Mouse (Mus musculus) liver, embryonic 14.5 days (tissue): ENCODE results near the gene Wfikkn2. TPM values are rescaled to one million over a fixed set of nuclear protein-coding genes. Genes with fewer than 3 reads are reported as not detected.

Experiments
- ATAC-seq: fragments of 200-750 bp; cut with Nextera tagmentation; 2 replicates; pipeline ENCODE4 v1.8.0; 2017; ENCODE audit warnings: moderate number of reproducible peaks, mild to moderate bottlenecking, moderate library complexity; ENCODE audit not compliant: insufficient read depth
- DNase-seq, 3 experiments: peaks; one replicate each; pipeline ENCODE4 v3.0.0-alpha.2; 2012 to 2013; ENCODE audit warnings: low read depth in 3 of 3, low spot score in 3 of 3
- H3K27ac ChIP-seq: fragments of 300-500 bp; sonication (generic); 2 replicates; pipeline ENCODE4 v1.5.1; 2014; ENCODE audit warnings: moderate library complexity, mild to moderate bottlenecking, control low read depth, inconsistent platforms
- H3K27me3 ChIP-seq: fragments of 300-500 bp; sonication (generic); 2 replicates; pipeline ENCODE4 v1.6.1; 2014; ENCODE audit warnings: mild to moderate bottlenecking, low read length, moderate library complexity; ENCODE audit not compliant: control insufficient read depth, insufficient read depth
- H3K36me3 ChIP-seq: fragments of 300-500 bp; sonication (generic); replicated peaks from 2 replicates; pipeline ENCODE4 v1.6.1; 2014; ENCODE audit warnings: low read depth; ENCODE audit not compliant: control insufficient read depth, insufficient read depth
- H3K4me1 ChIP-seq, 2 experiments: fragments of 200-500 bp in 1 of 2; fragments of 300-500 bp in 1 of 2; sonication (generic) in 1 of 2; replicated peaks; 2 replicates each; pipeline ENCODE4 v1.6.1; 2012 to 2014; ENCODE audit warnings: antibody characterized with exemption in 1 of 2, inconsistent platforms in 1 of 2, low read length in 1 of 2; ENCODE audit not compliant: control insufficient read depth in 2 of 2, insufficient read depth in 2 of 2
- H3K4me2 ChIP-seq: fragments of 300-500 bp; sonication (generic); 2 replicates; pipeline ENCODE4 v1.6.1; 2014; ENCODE audit warnings: low read depth, mild to moderate bottlenecking, control low read depth, moderate library complexity
- H3K4me3 ChIP-seq, 2 experiments: fragments of 200-500 bp in 1 of 2; fragments of 300-500 bp in 1 of 2; sonication (generic) in 1 of 2; 2 replicates each; pipeline ENCODE4 v1.5.1; 2012 to 2014; ENCODE audit warnings: low read depth in 2 of 2, low read length in 2 of 2, mild to moderate bottlenecking in 2 of 2, control low read depth in 1 of 2, inconsistent platforms in 1 of 2, moderate library complexity in 1 of 2; ENCODE audit not compliant: insufficient read depth in 1 of 2
- H3K9ac ChIP-seq: fragments of 300-500 bp; sonication (generic); replicated peaks from 2 replicates; pipeline ENCODE4 v1.6.1; 2014; ENCODE audit warnings: mild to moderate bottlenecking, control low read depth, moderate library complexity
- H3K9me3 ChIP-seq: fragments of 300-500 bp; sonication (generic); 2 replicates; pipeline ENCODE4 v1.6.1; 2016; ENCODE audit warnings: low read length, mixed read lengths; ENCODE audit not compliant: control insufficient read depth
- CTCF ChIP-seq: IDR thresholded peaks from 2 replicates; pipeline ENCODE4 v1.5.1; 2016; ENCODE audit warnings: antibody characterized with exemption, low read depth, control low read depth
- EP300 ChIP-seq: IDR thresholded peaks from 2 replicates; pipeline ENCODE4 v1.6.1; 2016; ENCODE audit warnings: antibody characterized with exemption, low read depth
- WGBS: fragments of 180-500 bp; shearing (Covaris S2); extraction: QIAGEN DNeasy Blood & Tissue Kit; methylation state at CpG from one replicate; pipeline ENCODE4 v1.1.7; 2014; ENCODE audit not compliant: insufficient replicate concordance; 5-methylcytosine and 5-hydroxymethylcytosine counted together
- polyA plus RNA-seq, 2 experiments: library from polyadenylated mRNA; depleted of rRNA in 1 of 2; stranded (reverse) in 1 of 2; unstranded in 1 of 2; fragments of >200 nt; fragmentation: Nextera tagmentation in 1 of 2; extraction: Ambion mirVana in 1 of 2; gene quantifications; 2 replicates each; pipeline versions ENCODE4 v1.2.1 to v1.2.3; 2012 to 2014

The Wfikkn2 gene
- polyA plus RNA-seq, 2 experiments, result 0.12 to 0.17 TPM

DNA sequence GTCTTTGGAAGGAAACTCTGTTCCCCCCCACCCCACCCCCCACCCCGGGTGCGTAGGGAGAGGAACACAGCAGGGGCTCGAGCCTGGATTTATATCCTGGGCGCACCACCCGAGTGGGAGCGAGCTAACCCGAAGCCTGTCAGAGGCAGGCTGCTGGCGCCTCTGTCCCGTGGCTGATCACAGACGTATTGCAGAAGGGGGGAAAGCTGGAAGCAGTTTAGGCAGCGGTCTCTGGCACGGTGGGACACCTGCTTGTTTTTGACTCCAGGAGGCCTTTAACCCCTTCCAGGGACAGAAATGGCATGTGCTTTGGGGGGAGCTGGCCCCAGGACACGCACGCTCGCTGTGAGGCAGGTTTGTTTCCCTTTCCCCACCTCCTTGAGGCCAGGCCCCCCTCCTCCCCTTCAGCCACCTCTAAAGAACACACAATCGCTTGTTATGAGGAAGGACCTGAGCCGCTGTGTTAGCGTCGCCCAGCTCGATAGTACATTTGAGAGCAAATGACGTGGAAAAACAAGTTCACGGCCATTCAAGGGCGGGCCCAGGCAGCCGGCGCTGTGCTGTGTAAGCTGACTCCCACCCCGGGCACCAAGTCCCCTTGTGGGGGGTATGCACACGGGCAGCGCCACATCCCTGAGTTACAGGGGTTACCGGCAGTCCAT is 2.9 kb downstream of the Wfikkn2 start:
- peaks cover 3% of the 10 kb centered on the region for H3K27me3 ChIP-seq
- peak overlapping the region in 1 of 2 experiments; percentile 2; a peak in 1 of 4 replicates for H3K4me3 ChIP-seq
- TF ChIP-seq CTCF (no peak), EP300 (no peak)
- no peaks in the 10 kb centered on the region for H3K9me3 ChIP-seq
- no peak overlapping the region for H3K9ac ChIP-seq
- no peaks in the 10 kb centered on the region; a peak in 1 of 4 replicates for H3K4me1 ChIP-seq
- no peaks in the 10 kb centered on the region for H3K36me3 ChIP-seq
- DNase-seq (no peak), ATAC-seq (peak; percentile 36; the same call in 1 of the 2 replicates)
- peak overlapping the region; percentile 46 for H3K4me2 ChIP-seq
- no peak overlapping the region for H3K27ac ChIP-seq
- 13% methylated on average over 29 of the region's 29 CpGs for whole genome bisulfite sequencing

- no peak for TF ChIP-seq CTCF
- no peak for TF ChIP-seq EP300
- no peak overlapping the region for H3K9ac ChIP-seq
- ATAC-seq, result no peak
- H3K27me3 ChIP-seq, result peaks cover 3% of the 10 kb centered on the region
- no peak overlapping the region for H3K4me3 ChIP-seq
- H3K36me3 ChIP-seq, result no peaks in the 10 kb centered on the region
- H3K27ac ChIP-seq, result no peak overlapping the region
- no peak overlapping the region for H3K4me2 ChIP-seq
- no peaks in the 10 kb centered on the region for H3K9me3 ChIP-seq
- H3K4me1 ChIP-seq, result peaks cover 4 to 6% of the 10 kb centered on the region in 2 experiments
- DNase-seq, result no peak
- WGBS, result 43% methylated on average over 9 of the region's 9 CpGs
Measured at GRCm38 (mm10) chr11:94239706-94240105, 6.1 kb downstream of the Wfikkn2 start.

- Histone ChIP-seq H3K27ac (no peak overlapping the region), H3K9me3 (no peaks in the 10 kb centered on the region), H3K9ac (no peak overlapping the region), H3K4me3 (no peak overlapping the region), H3K36me3 (no peaks in the 10 kb centered on the region), H3K27me3 (peaks cover 3% of the 10 kb centered on the region), H3K4me1 (peaks cover 4 to 15% of the 10 kb centered on the region in 2 experiments), H3K4me2 (no peak overlapping the region)
- ATAC-seq (no peak), DNase-seq (no peak)
- TF ChIP-seq EP300 (no peak), CTCF (no peak)
- WGBS, result 74% methylated on average over 8 of the region's 8 CpGs
Measured at GRCm38 (mm10) chr11:94238786-94239185, 7.0 kb downstream of the Wfikkn2 start.

- no peaks in the 10 kb centered on the region for H3K9me3 ChIP-seq
- peak overlapping the region; percentile 19; the same call in 1 of the 2 replicates for H3K4me2 ChIP-seq
- no peak overlapping the region for H3K9ac ChIP-seq
- TF ChIP-seq EP300 (peak; percentile 20; the same call in 1 of the 2 replicates), CTCF (peak; percentile 98)
- 35% methylated on average over 3 of the region's 3 CpGs for WGBS
- H3K36me3 ChIP-seq, result no peaks in the 10 kb centered on the region
- no peak overlapping the region for H3K4me3 ChIP-seq
- no peak overlapping the region for H3K27ac ChIP-seq
- peak; percentile 64 to 73 (median 66) for DNase-seq
- H3K27me3 ChIP-seq, result no peaks in the 10 kb centered on the region
- peaks cover 7 to 22% of the 10 kb centered on the region in 2 experiments for H3K4me1 ChIP-seq
- ATAC-seq, result peak; percentile 82
Measured at GRCm38 (mm10) chr11:94236074-94236473, 9.7 kb downstream of the Wfikkn2 start.

DNA sequence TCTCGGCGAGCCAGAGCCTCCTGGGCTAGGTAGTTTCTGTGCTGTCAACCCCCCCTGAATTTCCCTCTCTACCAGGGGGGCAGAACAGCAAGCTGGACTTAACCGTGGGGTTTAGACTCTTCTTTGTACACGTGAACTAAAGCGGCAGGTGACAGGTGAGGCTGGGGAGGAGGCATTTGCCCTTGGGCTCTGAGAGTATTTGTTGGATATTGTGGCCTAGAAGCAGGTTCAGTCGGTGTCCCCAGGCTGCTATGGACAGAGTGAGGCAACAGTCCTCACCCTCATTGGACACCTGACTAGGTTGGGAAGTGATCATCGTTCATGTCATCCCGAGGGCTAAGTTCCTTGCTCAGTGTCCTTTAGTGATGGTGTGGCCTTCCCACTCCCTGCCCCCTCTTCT is 10.9 kb downstream of the Wfikkn2 start:
- Histone ChIP-seq H3K9ac (no peak overlapping the region), H3K4me2 (no peak overlapping the region)
- ATAC-seq, result no peak

More for the DNA sequence above, 10.9 kb downstream of the Wfikkn2 start:
- no peak for DNase-seq
- peaks cover 15 to 33% of the 10 kb centered on the region in 2 experiments for H3K4me1 ChIP-seq
- no peak overlapping the region for H3K4me3 ChIP-seq
- TF ChIP-seq EP300, result no peak
- TF ChIP-seq CTCF, result no peak
- H3K27ac ChIP-seq, result no peak overlapping the region
- H3K9me3 ChIP-seq, result no peaks in the 10 kb centered on the region
- WGBS, result 74% methylated on average over 8 of the region's 8 CpGs
- no peaks in the 10 kb centered on the region for H3K36me3 ChIP-seq
- no peaks in the 10 kb centered on the region for H3K27me3 ChIP-seq
